Mouse (Mus musculus): Measurements from ENCODE around the gene Nrg3.
"Not testable (repeated sequence)": the region's sequence is repeated elsewhere in the genome, so short reads cannot be mapped to it uniquely, and the experiment has no call there.

Gene Nrg3

DNA sequence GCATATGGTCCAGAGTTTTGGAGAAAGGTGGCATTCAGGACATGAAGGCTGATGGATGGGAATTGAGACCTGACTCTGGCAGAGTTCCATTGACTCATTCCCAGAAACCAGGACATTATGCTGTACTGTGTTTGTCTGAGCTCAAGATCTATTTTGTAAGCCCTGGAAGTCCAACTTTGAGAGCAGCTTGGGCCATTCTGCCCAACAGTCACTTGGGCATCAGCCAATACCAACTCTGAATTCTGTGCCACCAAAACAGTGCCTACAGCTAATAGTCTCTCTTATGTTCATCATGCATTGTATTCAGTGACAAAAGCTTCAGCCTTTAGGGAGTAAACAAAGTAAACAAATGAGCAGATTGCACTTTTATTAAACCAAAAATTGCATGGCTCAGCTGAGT lies 843.2 kb downstream of the Nrg3 start:
- DNase-seq (ENCODE audit: low spot score in 2 of 2): no peak

GRCm38 (mm10) chr14:38628862-38629619 lies 843.8 kb downstream of the Nrg3 start:
- no peak for DNase-seq (ENCODE audit: low spot score in 2 of 2)

DNA sequence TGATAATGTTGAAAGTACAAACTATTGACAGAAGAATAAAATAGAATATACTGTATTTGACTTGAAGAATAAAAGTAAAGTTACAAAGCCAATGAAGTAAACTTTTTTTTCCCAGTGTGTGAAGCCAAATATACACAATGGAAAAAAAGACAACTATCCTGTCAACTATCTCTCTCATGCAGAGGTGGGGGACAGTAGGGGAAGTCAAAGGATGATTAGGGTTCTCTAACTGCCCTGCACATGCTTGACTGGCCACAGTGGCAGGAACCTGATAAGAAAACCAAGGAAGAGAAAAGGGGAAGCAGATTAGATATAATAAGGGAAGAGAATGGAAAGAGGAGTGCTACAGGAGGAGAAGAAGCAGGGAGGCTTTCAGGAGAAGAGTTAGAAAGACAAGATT lies 855.9 kb downstream of the Nrg3 start:
- DNase-seq (ENCODE audit: low spot score in 2 of 2): no peak

DNA sequence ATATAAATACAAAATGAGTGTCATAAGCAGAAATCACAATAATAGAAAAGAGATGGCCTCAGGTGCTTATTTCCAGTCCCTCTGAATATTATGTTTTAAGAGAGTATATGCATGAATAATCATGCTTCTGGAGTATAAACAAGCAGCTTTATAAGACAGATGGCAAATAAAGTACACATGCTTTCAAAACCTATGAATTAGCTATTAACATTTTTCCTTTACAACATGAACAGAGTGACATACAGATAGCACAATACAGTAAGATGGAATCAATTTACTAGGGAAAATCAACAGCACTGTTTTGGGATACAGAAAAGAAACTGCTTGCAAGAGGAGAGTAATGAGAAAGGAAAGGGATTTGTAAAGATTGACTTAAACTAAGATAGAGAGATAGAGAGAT lies 875.2 kb downstream of the Nrg3 start:
- DNase-seq (ENCODE audit: low spot score in 2 of 2): no peak

GRCm38 (mm10) chr14:38594297-38594696 lies 878.6 kb downstream of the Nrg3 start:
- no peak for DNase-seq (ENCODE audit: low spot score in 2 of 2)

DNA sequence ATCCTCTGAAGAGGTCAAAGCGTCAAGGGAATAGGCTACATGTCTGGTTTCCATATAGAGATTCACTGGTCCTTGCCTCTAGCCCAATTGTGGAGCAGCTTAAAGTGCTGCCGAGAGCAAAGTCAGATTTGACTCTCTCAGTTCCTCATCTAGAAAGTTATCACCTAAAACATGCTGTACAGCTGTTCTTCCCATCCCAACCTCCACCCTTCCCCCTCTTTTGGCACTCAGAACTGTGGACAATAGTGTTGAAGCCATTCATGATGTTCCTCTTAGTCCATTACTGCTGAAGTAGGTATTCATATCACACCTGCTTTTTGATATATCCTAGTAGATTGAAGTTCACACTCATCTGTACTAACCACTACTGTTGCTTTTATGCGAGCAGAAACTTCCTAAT lies 896.1 kb downstream of the Nrg3 start:
- DNase-seq (ENCODE audit: low spot score in 2 of 2): no peak

- DNase-seq (ENCODE audit: low spot score in 2 of 2): no peak
Observed at GRCm38 (mm10) chr14:38568184-38568583, 904.7 kb downstream of the Nrg3 start.

GRCm38 (mm10) chr14:38566182-38566581 lies 906.7 kb downstream of the Nrg3 start:
- DNase-seq (ENCODE audit: low spot score in 2 of 2): no peak

- no peak for DNase-seq (ENCODE audit: low spot score in 2 of 2)
Observed at GRCm38 (mm10) chr14:38554636-38555035, 918.3 kb downstream of the Nrg3 start.

DNA sequence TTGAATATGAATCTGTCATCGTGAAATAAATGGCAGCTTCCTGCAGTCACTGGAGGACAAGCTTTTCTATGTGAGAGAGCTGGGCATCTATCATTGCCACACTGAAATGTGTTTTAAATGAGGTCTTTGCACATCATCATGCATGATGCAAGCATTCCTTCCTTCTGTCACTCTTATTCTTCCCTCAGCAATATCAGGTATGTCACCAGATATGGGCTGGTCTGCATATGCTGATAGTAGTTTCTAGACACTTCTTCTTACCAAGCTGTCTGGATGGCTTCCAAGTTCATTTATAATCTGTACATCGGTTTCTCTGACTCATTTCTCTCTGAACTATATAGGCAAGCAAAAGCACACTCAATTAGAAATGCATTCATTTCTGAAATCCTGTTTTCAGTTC lies 925.6 kb downstream of the Nrg3 start:
- no peak for DNase-seq (ENCODE audit: low spot score in 2 of 2)

DNA sequence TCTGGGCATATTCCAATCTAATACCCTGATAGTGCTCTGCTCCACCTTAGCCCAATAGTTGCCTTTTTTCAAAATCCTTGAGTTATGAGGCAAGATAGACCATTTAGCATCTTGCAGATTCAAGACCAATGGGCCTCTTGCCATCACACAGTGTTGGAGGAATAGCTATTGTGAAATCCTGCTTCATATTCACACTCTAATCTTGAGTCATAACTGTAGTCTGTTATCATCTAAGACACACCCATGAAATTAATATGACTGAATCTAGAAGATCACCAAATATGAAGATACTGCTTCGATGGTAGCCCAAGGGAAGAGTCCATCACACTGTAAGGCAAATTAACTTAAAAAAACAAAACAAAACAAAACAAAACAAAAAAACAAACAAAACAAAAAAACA lies 937.7 kb downstream of the Nrg3 start:
- DNase-seq (ENCODE audit: low spot score in 2 of 2): no peak

DNA sequence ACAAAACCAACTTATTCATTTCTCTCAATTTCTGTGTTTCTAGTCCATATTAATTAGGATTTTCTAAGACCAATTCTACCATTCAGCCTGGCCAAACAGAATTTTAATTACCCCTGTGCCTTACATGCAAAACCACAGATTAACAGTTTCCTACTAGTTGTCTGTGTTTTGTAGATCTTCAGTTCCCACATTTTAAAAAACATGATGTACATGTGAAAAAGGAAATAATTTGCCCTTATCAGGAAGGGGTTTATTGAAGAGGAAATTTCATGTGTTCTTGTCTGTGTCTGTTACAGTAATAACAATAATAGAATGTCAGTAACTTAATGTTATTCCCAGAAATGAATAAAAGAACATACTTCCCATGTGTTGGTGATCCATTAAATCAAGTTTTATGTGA lies 939.4 kb downstream of the Nrg3 start:
- no peak for DNase-seq (ENCODE audit: low spot score in 2 of 2)

DNA sequence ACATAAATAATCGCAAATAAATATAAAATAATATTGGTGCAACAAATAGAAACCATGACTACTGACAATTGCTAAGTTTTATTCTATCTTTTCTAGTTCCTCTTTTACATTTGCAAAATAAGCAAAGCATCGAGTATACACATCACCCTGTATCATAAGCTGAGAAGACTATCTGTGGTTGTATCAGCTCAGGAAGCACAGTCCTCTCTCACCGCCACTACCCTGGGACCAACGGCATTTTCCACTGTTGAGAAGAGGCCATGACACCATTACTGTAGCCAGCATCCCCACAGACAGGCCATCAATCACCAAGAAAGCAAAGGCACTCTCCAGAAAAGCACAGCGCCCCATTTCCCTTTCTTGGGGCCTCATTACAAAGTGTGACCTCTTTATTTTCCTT lies 956.7 kb downstream of the Nrg3 start:
- no peak for DNase-seq (ENCODE audit: low spot score in 2 of 2)

- DNase-seq (ENCODE audit: low spot score in 2 of 2): no peak
Observed at GRCm38 (mm10) chr14:38509016-38509415, 963.9 kb downstream of the Nrg3 start.

GRCm38 (mm10) chr14:38494970-38495369 lies 977.9 kb downstream of the Nrg3 start:
- DNase-seq (ENCODE audit: low spot score in 2 of 2): no peak

- DNase-seq (ENCODE audit: low spot score in 2 of 2): no peak
Observed at GRCm38 (mm10) chr14:38447086-38447485, 1025.8 kb downstream of the Nrg3 start.

- DNase-seq (ENCODE audit: low spot score in 2 of 2): peak in 1 of 2 experiments; percentile 11
Observed at GRCm38 (mm10) chr14:38444788-38445187, 1028.1 kb downstream of the Nrg3 start.

GRCm38 (mm10) chr14:38433793-38434589 lies 1038.9 kb downstream of the Nrg3 start:
- DNase-seq (ENCODE audit: low spot score in 2 of 2): no peak

DNA sequence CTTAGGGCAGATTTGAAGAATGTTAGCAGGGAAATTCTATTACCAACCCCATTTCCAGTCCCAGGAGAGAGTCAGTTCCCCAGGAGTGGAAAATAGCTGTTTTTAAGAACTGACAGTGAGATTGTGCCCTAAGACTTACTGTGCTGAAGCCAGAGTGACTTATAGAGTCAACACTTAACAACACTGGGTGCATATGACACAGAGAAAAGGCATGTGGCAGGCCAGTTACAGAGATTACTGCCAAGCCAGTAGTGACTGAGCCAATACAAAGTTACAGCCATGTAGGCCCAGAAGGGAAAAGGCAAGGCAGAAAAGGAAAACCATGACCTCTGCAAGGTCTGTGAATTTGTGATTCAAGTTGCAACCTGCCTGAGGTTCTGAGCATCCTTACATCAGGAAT lies 1098.2 kb downstream of the Nrg3 start:
- no peak for DNase-seq (ENCODE audit: low spot score in 2 of 2)

DNA sequence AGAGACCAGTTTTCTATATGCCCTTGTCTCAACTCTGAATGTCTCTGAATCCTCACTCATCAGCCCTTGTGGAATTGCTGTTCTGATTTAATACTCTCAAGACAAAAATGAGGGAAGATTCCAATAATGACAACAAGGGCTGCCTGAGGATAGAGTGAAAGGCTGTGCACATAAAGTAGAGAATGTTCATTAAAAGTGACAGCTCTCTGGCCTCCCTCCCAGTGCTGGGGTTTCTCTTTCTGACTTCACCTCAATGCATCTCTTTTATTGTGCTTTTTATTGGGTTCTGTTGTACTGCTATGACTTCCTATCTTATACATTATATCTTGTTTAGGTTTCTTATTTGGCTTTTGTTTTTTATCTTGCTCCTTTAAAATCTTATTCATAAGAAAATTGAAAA lies 1131.9 kb downstream of the Nrg3 start:
- no peak for DNase-seq (ENCODE audit: low spot score in 2 of 2)

- not testable (repeated sequence) for DNase-seq (ENCODE audit: low spot score in 2 of 2)
Observed at GRCm38 (mm10) chr14:38322841-38323240, 1150.0 kb downstream of the Nrg3 start.

- DNase-seq (ENCODE audit: low spot score in 2 of 2): no peak
Observed at GRCm38 (mm10) chr14:38320619-38321340, 1152.1 kb downstream of the Nrg3 start.

All from left cerebral cortex, adult 9 months (tissue).